Mouse (Mus musculus) E14TG2a.4 (cell line): ENCODE measurements at regions not wholly inside any gene's neighbourhood (a gene's known extent, or its start where the extent isn't known, plus 50 kb on each side); places are given as distances from the start of the nearest gene placed in this dataset.

ENCODE experiments used
- H3K27me3 ChIP-seq: 2 replicates; pipeline ENCODE4 v1.6.1; 2014; ENCODE audit warnings: low read length, control low read depth; ENCODE audit not compliant: insufficient read depth
- H3K36me3 ChIP-seq: 2 replicates; pipeline ENCODE4 v1.6.1; 2014; ENCODE audit warnings: low read length, control low read depth; ENCODE audit not compliant: insufficient read depth
- H3K4me1 ChIP-seq: replicated peaks from 2 replicates; pipeline ENCODE4 v1.6.1; 2014; ENCODE audit warnings: low read depth, low read length, control low read depth
- H3K4me3 ChIP-seq: replicated peaks from 2 replicates; pipeline ENCODE4 v1.5.1; 2014; ENCODE audit warnings: mild to moderate bottlenecking, low read length
- H3K9me3 ChIP-seq: 2 replicates; pipeline ENCODE4 v1.6.1; 2014; ENCODE audit warnings: low read length, control low read depth
- CTCF ChIP-seq: conservative IDR thresholded peaks from 2 replicates; pipeline ENCODE4 v1.5.1; 2014; ENCODE audit warnings: low read length
- NANOG ChIP-seq: IDR thresholded peaks from 2 replicates; pipeline ENCODE4 v1.6.1; 2014; ENCODE audit warnings: borderline replicate concordance, low read length, mixed read lengths
- POU5F1 ChIP-seq: IDR thresholded peaks from 2 replicates; pipeline ENCODE4 v1.6.1; 2014; ENCODE audit warnings: low read length, borderline replicate concordance

- Histone ChIP-seq H3K4me1 (no peaks in the 10 kb centered on the region), H3K27me3 (no peaks in the 10 kb centered on the region), H3K4me3 (no peak overlapping the region), H3K9me3 (peaks cover 68% of the 10 kb centered on the region), H3K36me3 (peaks cover 2% of the 10 kb centered on the region; the same call in 1 of the 2 replicates)
- no peak for TF ChIP-seq POU5F1
Observed at GRCm38 (mm10) chr1:137280391-137281386, 320.4 kb upstream of the Nr5a2 start.

- TF ChIP-seq CTCF (no peak), POU5F1 (no peak), NANOG (no peak)
Observed at GRCm38 (mm10) chr1:137279981-137280380, 319.7 kb upstream of the Nr5a2 start.

DNA sequence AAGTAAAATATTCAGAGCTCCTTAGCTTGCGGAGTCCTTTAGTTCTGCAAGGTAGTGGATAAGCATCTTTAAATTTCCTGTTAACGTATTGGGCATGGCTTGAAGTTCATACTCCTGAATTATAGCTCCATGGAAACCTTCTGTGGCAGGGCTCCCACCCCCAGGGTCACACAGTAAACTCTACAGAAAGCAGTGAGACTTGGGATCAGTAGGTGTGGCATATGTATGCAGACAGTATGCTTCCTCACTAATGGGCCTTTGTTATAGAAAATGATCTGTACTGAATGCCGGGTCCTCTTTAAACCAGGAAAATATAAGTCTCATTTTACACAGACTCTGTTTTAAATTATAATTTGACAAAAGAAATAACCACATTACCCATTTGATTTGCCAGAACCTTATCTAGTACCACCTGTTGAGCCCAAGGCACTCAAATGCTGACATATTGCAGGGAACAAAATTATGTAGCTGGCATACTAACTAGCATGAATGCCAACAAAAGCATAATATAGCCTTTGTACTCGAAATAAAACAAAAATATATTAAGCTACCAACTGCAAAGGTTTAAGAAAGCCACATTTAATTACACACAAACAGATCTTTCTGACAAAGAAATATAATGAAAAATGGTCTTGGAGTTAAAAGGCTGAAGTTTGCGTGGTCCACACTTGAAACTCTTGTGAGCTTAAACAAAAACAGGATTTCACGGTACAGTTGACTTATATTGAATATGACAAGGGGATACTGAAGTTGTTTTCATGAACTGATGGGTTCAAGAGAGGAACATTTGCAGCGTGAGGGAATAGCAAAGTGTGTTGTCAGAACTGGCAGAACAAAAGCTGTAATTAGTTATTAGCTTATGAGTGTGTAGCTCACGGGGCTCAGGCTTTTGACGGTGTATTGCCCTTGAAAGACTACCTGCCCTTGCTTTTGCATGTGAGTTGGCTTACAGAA lies 310.7 kb upstream of the Nr5a2 start:
- no peak overlapping the region for H3K4me3 ChIP-seq
- H3K4me1 ChIP-seq: no peaks in the 10 kb centered on the region
- peaks cover 26% of the 10 kb centered on the region for H3K9me3 ChIP-seq
- H3K27me3 ChIP-seq: no peaks in the 10 kb centered on the region
- no peak for TF ChIP-seq POU5F1
- TF ChIP-seq NANOG: no peak
- TF ChIP-seq CTCF: no peak
- no peaks in the 10 kb centered on the region for H3K36me3 ChIP-seq

More at GRCm38 (mm10) chr1:137279981-137280380, 319.7 kb upstream of the Nr5a2 start:
- H3K4me3 ChIP-seq: no peak overlapping the region
- H3K36me3 ChIP-seq: peaks cover 2% of the 10 kb centered on the region; the same call in 1 of the 2 replicates
- no peaks in the 10 kb centered on the region for H3K27me3 ChIP-seq
- H3K9me3 ChIP-seq: peaks cover 63% of the 10 kb centered on the region
- no peaks in the 10 kb centered on the region for H3K4me1 ChIP-seq

DNA sequence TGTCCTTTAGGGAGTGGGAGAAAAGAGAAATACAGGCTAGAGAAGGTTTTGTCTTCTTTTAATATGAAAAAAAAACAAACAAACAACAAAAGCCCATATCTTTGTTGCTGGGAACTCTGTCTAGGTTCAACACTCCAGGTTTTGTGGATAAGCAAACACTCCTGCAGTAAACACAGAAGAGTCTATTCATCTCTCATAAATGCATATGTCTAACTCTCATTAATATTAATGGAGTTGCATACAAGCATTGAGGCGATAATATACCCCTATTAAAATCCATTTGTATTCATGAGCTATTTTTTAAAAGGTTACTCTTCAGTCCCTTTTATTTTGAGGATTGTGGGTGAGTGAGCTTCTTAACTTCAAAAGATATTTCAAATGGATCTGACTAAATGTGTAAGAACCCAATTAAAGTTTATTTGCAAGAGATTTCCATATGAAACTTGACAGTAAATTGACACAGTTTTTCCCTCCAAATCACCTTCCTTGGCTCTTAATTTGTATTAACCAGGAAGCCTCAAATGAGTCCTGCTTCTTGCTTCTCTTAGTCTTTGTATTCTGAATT lies 302.6 kb upstream of the Nr5a2 start:
- H3K9me3 ChIP-seq: no peaks in the 10 kb centered on the region
- H3K36me3 ChIP-seq: no peaks in the 10 kb centered on the region
- no peak overlapping the region for H3K4me3 ChIP-seq
- no peaks in the 10 kb centered on the region for H3K27me3 ChIP-seq
- TF ChIP-seq NANOG: no peak
- no peak for TF ChIP-seq POU5F1
- no peak for TF ChIP-seq CTCF
- no peaks in the 10 kb centered on the region for H3K4me1 ChIP-seq

GRCm38 (mm10) chr1:137262121-137262525 lies 301.9 kb upstream of the Nr5a2 start:
- no peaks in the 10 kb centered on the region for H3K9me3 ChIP-seq
- TF ChIP-seq POU5F1 (no peak), CTCF (no peak), NANOG (no peak)
- H3K27me3 ChIP-seq: no peaks in the 10 kb centered on the region
- no peaks in the 10 kb centered on the region for H3K4me1 ChIP-seq
- no peak overlapping the region for H3K4me3 ChIP-seq
- no peaks in the 10 kb centered on the region for H3K36me3 ChIP-seq

- H3K36me3 ChIP-seq: no peaks in the 10 kb centered on the region
- no peaks in the 10 kb centered on the region for H3K27me3 ChIP-seq
- H3K4me3 ChIP-seq: no peak overlapping the region
- no peaks in the 10 kb centered on the region for H3K9me3 ChIP-seq
- H3K4me1 ChIP-seq: no peaks in the 10 kb centered on the region
- TF ChIP-seq POU5F1 (no peak), NANOG (no peak), CTCF (no peak)
Observed at GRCm38 (mm10) chr1:137256294-137256693, 296.0 kb upstream of the Nr5a2 start.

- H3K4me3 ChIP-seq: no peak overlapping the region
- H3K4me1 ChIP-seq: no peaks in the 10 kb centered on the region
- no peaks in the 10 kb centered on the region for H3K9me3 ChIP-seq
- H3K27me3 ChIP-seq: no peaks in the 10 kb centered on the region
- no peaks in the 10 kb centered on the region for H3K36me3 ChIP-seq
- TF ChIP-seq NANOG: no peak
- no peak for TF ChIP-seq POU5F1
- TF ChIP-seq CTCF: no peak
Observed at GRCm38 (mm10) chr1:137255041-137255440, 294.8 kb upstream of the Nr5a2 start.

- no peak for TF ChIP-seq CTCF
- TF ChIP-seq POU5F1: no peak
- no peak for TF ChIP-seq NANOG
- no peaks in the 10 kb centered on the region for H3K9me3 ChIP-seq
- no peaks in the 10 kb centered on the region for H3K27me3 ChIP-seq
- no peaks in the 10 kb centered on the region for H3K36me3 ChIP-seq
- no peaks in the 10 kb centered on the region for H3K4me1 ChIP-seq
- H3K4me3 ChIP-seq: no peak overlapping the region
Observed at GRCm38 (mm10) chr1:137254634-137255033, 294.4 kb upstream of the Nr5a2 start.
